Comparison of ENCODE assay signal across 9 mouse cellular contexts in genomic region chr11:54093000-54093399, GRCm38 (mm10). TPM values are rescaled to one million over a fixed set of nuclear protein-coding genes. Genes with fewer than 3 reads are reported as not detected.
A peak's percentile ranks its signal among the peaks of the same experiment; 100 is the strongest.
DNase-seq lines count a peak whose midpoint lies in the region; ATAC-seq and TF ChIP-seq lines count a peak whose summit lies in the region.
"Had no signal": no experiment of that assay in that cellular context is flagged by ENCODE, and none has a peak within 500 bp of the region (broad histone marks: within the 10 kb centered on the region; RNA-seq: fewer than 3 reads in every experiment).

No protein-coding gene starts in this region.

- H3K4me3 ChIP-seq in hindbrain, embryonic 14.5 days (replicated peaks; ENCODE audit: low read length), result no peak overlapping the region
- H3K4me3 ChIP-seq in hindbrain, embryonic 12.5 days, result no peak overlapping the region
- H3K4me3 ChIP-seq in ES-Bruce4 (ENCODE audit: low read depth, low read length), result no peak overlapping the region
- H3K4me3 ChIP-seq in forebrain, embryonic 11.5 days (ENCODE audit: low read depth, low read length), result no peak overlapping the region
- H3K4me3 ChIP-seq: erythroblast, embryonic 14.5 days had no signal

- WGBS in hindbrain, embryonic 14.5 days, result 15% methylated on average over 3 of the region's 3 CpGs
- WGBS in hindbrain, embryonic 12.5 days, result 5% methylated on average over 3 of the region's 3 CpGs
- WGBS in forebrain, embryonic 11.5 days, result 6% methylated on average over 3 of the region's 3 CpGs

- no peak overlapping the region for H3K9ac ChIP-seq in hindbrain, embryonic 14.5 days
- no peak overlapping the region for H3K9ac ChIP-seq in hindbrain, embryonic 12.5 days
- no peak overlapping the region for H3K9ac ChIP-seq in ES-Bruce4 (ENCODE audit: low read depth, poor library complexity, severe bottlenecking)
- H3K9ac ChIP-seq in forebrain, embryonic 11.5 days (ENCODE audit: low read length), result no peak overlapping the region

- TF ChIP-seq CTCF in ES-Bruce4 (IDR thresholded peaks at IDR 0.05; ENCODE audit: low read depth, low read length), result peak; percentile 78

- no peak for TF ChIP-seq POLR2A in ES-Bruce4 (IDR thresholded peaks at IDR 0.05; ENCODE audit: insufficient read depth, low read length)

- H3K27ac ChIP-seq in hindbrain, embryonic 14.5 days, result no peak overlapping the region
- H3K27ac ChIP-seq in hindbrain, embryonic 12.5 days, result no peak overlapping the region
- H3K27ac ChIP-seq in ES-Bruce4 (ENCODE audit: insufficient read depth, low read length), result no peak overlapping the region
- H3K27ac ChIP-seq in forebrain, embryonic 11.5 days (ENCODE audit: low read depth, low read length), result no peak overlapping the region

- H3K4me2 ChIP-seq in hindbrain, embryonic 14.5 days (replicated peaks), result no peak overlapping the region
- no peak overlapping the region for H3K4me2 ChIP-seq in hindbrain, embryonic 12.5 days (replicated peaks)
- H3K4me2 ChIP-seq in forebrain, embryonic 11.5 days (ENCODE audit: low read depth, low read length, severe bottlenecking), result no peak overlapping the region

- no peaks in the 10 kb centered on the region for H3K9me3 ChIP-seq in hindbrain, embryonic 14.5 days (ENCODE audit: control insufficient read depth, low read length)
- no peaks in the 10 kb centered on the region for H3K9me3 ChIP-seq in hindbrain, embryonic 12.5 days (replicated peaks)
- no peaks in the 10 kb centered on the region for H3K9me3 ChIP-seq in ES-Bruce4 (replicated peaks; ENCODE audit: control insufficient read depth, insufficient read depth, low read length, poor library complexity, severe bottlenecking)
- no peaks in the 10 kb centered on the region for H3K9me3 ChIP-seq in forebrain, embryonic 11.5 days (ENCODE audit: control insufficient read depth, low read length)

- H3K4me1 ChIP-seq in hindbrain, embryonic 14.5 days (replicated peaks; ENCODE audit: control insufficient read depth, insufficient read depth, low read length), result no peaks in the 10 kb centered on the region
- H3K4me1 ChIP-seq in hindbrain, embryonic 12.5 days, result 0 out of 2 replicates have a peak, but pooled peaks cover 8% of the 10 kb centered on the region
- no peaks in the 10 kb centered on the region for H3K4me1 ChIP-seq in ES-Bruce4 (ENCODE audit: control insufficient read depth, insufficient read depth, low read length)
- no peaks in the 10 kb centered on the region for H3K4me1 ChIP-seq in forebrain, embryonic 11.5 days (replicated peaks; ENCODE audit: control insufficient read depth, insufficient read depth, low read length)

- DNase-seq in hindbrain, embryonic 14.5 days (ENCODE audit: low spot score), result peak; percentile 60
- DNase-seq in brain, adult 2 months (ENCODE audit: low read depth, low spot score), result peak; percentile 76
- DNase-seq in lung, postnatal 4 days, result peak; percentile 49 to 64
- no peak for DNase-seq in forebrain, embryonic 11.5 days (ENCODE audit: low spot score)

- TF ChIP-seq EP300 in ES-Bruce4 (IDR thresholded peaks at IDR 0.05; ENCODE audit: insufficient read depth, low read depth, low read length), result no peak

- ATAC-seq in hindbrain, embryonic 14.5 days (ENCODE audit: low FRiP score), result no peak
- ATAC-seq in hindbrain, embryonic 12.5 days (ENCODE audit: low FRiP score), result no peak
- 0 out of 2 replicates have a peak, but pooled peaks have one; percentile 8 for ATAC-seq in granulocyte monocyte progenitor cell, adult 5-6 weeks (replicated peaks; ENCODE audit: poor library complexity, severe bottlenecking)
- no peak for ATAC-seq in forebrain, embryonic 11.5 days (replicated peaks; ENCODE audit: low FRiP score)
- no peak for ATAC-seq in megakaryocyte, adult 5-6 weeks (ENCODE audit: poor library complexity, severe bottlenecking)

- no peaks in the 10 kb centered on the region for H3K27me3 ChIP-seq in hindbrain, embryonic 14.5 days (ENCODE audit: control insufficient read depth, insufficient read depth, low read length)
- H3K27me3 ChIP-seq in hindbrain, embryonic 12.5 days, result no peaks in the 10 kb centered on the region
- no peaks in the 10 kb centered on the region for H3K27me3 ChIP-seq in ES-Bruce4 (ENCODE audit: control insufficient read depth, insufficient read depth, low read length, poor library complexity, severe bottlenecking)
- no peaks in the 10 kb centered on the region for H3K27me3 ChIP-seq in forebrain, embryonic 11.5 days (ENCODE audit: control insufficient read depth, insufficient read depth, low read length)

- no peaks in the 10 kb centered on the region for H3K36me3 ChIP-seq in hindbrain, embryonic 14.5 days (replicated peaks; ENCODE audit: control insufficient read depth, insufficient read depth)
- no peaks in the 10 kb centered on the region for H3K36me3 ChIP-seq in hindbrain, embryonic 12.5 days
- no peaks in the 10 kb centered on the region for H3K36me3 ChIP-seq in ES-Bruce4 (ENCODE audit: control insufficient read depth, insufficient read depth, low read length, poor library complexity, severe bottlenecking)
- no peaks in the 10 kb centered on the region for H3K36me3 ChIP-seq in forebrain, embryonic 11.5 days (ENCODE audit: control insufficient read depth, insufficient read depth, low read length)

RNA-seq across cellular contexts. Expression of gene P4ha2, which starts 6.9 kb away (rescaled TPM):
- 8.9 and 10.4 TPM in 2 replicates for polyA plus RNA-seq in hindbrain, embryonic 14.5 days (2014; fragmentation: Nextera tagmentation; extraction: Ambion mirVana)
- polyA plus RNA-seq in hindbrain, embryonic 12.5 days (2016; fragmentation: Nextera tagmentation; extraction: Ambion mirVana), result 27.0 and 29.3 TPM in 2 replicates
- polyA plus RNA-seq in ES-Bruce4 (2011; ENCODE audit: insufficient read depth, insufficient read length, low read depth, missing spikeins), result 16.6 and 25.5 TPM in 2 replicates
- total RNA-seq in granulocyte monocyte progenitor cell, adult 5-6 weeks (2014; fragmentation: Nextera tagmentation), result not detected in 2 replicates
- not detected in 2 replicates for total RNA-seq in granulocyte monocyte progenitor cell, adult 5-6 weeks (2017)
- 16.0 and 16.4 TPM in 2 replicates for polyA plus RNA-seq in forebrain, embryonic 11.5 days (2014; fragmentation: Nextera tagmentation; extraction: Ambion mirVana)
- total RNA-seq in megakaryocyte, adult 5-6 weeks (2015), result not detected in 2 replicates
- not detected in 2 replicates for total RNA-seq in megakaryocyte, adult 5-6 weeks (2017)
- polyA plus RNA-seq: erythroblast, embryonic 14.5 days had no signal

RNA-seq across cellular contexts. Expression of gene Pdlim4, which starts 24.2 kb away (rescaled TPM):
- polyA plus RNA-seq in hindbrain, embryonic 14.5 days (2014; fragmentation: Nextera tagmentation; extraction: Ambion mirVana), result 26.3 and 30.0 TPM in 2 replicates
- 48.6 and 53.6 TPM in 2 replicates for polyA plus RNA-seq in hindbrain, embryonic 12.5 days (2016; fragmentation: Nextera tagmentation; extraction: Ambion mirVana)
- polyA plus RNA-seq in ES-Bruce4 (2011; ENCODE audit: insufficient read depth, insufficient read length, low read depth, missing spikeins), result 8.7 and 13.0 TPM in 2 replicates
- total RNA-seq in granulocyte monocyte progenitor cell, adult 5-6 weeks (2014; fragmentation: Nextera tagmentation), result 0.70 and 4.5 TPM in 2 replicates
- 0.47 TPM in 1 of 2 replicates, not detected in the other for total RNA-seq in granulocyte monocyte progenitor cell, adult 5-6 weeks (2017)
- 45.3 and 48.6 TPM in 2 replicates for polyA plus RNA-seq in forebrain, embryonic 11.5 days (2014; fragmentation: Nextera tagmentation; extraction: Ambion mirVana)
- total RNA-seq in megakaryocyte, adult 5-6 weeks (2015), result 0.33 and 0.82 TPM in 2 replicates
- total RNA-seq in megakaryocyte, adult 5-6 weeks (2017), result 0.77 and 3.9 TPM in 2 replicates
